Mouse (Mus musculus) spleen, adult 12 weeks (tissue): ENCODE measurements around the gene Dctn3.
"Not testable (repeated sequence)": the region's sequence is repeated elsewhere in the genome, so short reads cannot be mapped to it uniquely, and the experiment has no call there.

Experiments used
- DNase-seq: peaks from one replicate; pipeline ENCODE4 v3.0.0; 2022; ENCODE audit warnings: low spot score

Gene Dctn3

DNA sequence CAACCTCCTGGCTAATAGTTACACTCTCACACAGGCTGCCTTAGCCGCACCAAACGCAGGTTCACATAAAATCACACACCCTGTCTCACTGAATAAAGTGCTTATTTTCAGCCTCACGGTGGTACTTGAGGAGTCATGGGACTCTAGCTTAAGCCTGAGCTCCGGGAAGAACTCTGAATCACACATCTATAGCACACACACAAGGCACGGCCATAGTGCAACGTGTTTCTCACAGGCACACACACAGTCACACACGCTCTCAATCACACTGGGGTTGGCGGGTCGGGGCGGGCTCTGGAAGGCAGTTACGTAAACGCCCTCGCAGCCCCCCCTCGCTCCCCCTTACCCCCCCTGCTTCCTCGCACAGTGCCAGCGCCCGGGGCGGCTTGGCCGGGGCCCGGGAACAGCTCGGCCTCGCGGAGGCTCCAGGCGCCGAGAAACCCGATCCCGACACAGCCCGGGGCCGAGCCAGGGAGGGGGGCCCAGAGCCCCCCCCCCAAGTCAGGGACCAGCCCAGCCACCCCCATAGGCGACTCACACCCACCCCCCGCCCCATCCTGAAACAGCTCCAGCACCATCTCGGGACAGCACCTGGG, 24.5 kb downstream of the Dctn3 start:
- not testable (repeated sequence) for DNase-seq

DNA sequence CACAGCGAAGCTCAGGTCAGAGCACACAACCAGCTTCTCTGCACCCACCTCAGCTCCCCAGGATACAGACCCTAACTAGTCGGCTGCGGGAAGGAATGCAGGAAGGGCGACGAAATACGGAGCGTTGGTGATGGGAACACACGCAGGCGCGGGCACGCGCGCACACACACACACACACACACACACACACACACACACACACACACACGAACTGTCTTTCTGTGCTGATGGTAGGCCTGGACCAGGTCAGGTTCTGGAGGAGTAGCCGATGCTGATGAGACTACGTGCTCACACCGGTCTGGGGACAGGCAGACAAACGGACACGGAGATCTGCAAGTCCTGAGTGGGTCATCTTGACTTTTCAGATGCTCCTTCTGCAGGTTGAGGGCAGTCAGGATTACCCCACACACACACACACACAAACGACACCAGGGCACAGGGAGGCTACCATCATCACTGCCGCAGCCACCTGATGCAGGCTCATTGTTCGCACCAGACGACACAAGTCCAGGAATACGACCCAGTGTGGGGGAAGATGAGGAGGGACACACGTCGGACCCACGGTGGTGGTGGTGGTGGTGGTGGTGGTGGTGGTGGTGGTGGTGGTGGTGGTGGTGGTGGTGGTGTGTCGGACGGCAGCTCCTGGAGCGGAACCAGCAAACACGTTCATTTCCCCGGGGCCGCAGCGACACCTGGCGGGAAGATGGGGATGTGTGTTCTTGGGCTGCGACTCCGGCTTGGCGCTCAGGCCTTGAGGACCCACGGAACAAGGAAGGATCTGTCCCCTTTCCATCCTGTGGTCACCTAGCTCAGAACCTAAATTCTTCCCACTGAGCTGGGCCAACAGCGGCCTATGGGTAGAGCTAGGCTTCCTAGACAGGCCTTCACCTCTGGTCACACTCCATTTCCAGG, 25.8 kb downstream of the Dctn3 start, which contains the start of gene Cntfr:
Gene Cntfr, minus strand, starts transcription at position 160 of the 912 bp plus-strand sequence.
- peak; percentile 48 for DNase-seq

DNA sequence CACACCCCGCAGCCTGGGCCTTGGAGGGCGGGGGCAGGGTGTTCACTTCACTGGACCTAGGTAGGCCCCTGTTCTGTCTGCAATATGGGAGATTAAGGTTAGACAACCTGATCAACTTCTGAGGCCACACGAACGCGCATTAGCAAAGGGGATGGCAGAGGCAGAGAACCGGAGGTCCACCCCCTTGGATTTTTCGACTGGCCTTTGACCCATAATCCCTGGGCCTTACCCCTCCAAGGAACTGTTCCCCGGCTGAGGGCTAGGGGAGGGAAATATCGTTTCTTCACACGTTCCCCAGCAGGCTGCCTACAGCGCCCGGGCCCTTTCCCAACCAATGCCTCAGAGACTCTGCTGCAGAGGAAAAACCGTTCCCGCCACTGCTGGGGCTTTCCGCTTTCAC, 26.5 kb downstream of the Dctn3 start:
- not testable (repeated sequence) for DNase-seq

DNA sequence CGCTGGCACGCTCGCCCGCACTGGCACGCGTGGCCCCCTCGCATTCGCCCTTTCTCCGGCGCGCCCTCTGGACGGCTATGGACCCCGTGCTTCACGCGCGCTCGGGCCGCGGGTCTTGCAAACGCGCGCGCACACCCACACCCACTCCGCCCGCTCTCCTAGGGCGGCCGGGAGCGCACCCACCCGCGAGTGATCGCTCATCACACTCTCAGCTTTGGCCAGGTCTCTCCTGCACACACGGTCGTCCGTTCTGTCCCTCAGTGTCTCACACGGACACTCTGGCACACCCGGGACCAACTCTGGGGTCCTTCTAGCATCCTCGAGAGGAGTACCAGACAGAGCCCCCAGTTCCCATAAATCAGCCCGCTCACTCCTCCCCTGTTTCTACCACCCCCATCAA, 27.2 kb downstream of the Dctn3 start:
- not testable (repeated sequence) for DNase-seq

DNA sequence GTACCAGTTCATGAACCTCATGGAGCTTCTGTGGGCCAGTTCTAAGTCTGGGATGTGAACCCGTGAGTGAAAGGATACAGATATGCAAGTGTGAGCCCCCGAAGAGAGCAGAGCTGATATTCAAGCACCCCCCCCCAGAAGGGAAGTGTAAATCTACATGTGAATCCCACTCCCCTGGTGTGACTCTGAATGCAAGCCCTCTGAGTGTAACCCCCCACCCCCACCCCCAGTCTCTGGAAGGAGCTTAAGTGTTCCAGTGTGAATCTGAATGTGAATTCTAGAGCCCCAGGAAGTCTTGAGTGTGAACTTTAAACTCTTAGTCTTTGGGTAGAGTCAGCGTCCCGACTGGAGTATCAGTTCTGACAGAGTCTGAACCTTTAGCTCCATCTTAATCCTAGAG, 29.5 kb downstream of the Dctn3 start:
- not testable (repeated sequence) for DNase-seq

DNA sequence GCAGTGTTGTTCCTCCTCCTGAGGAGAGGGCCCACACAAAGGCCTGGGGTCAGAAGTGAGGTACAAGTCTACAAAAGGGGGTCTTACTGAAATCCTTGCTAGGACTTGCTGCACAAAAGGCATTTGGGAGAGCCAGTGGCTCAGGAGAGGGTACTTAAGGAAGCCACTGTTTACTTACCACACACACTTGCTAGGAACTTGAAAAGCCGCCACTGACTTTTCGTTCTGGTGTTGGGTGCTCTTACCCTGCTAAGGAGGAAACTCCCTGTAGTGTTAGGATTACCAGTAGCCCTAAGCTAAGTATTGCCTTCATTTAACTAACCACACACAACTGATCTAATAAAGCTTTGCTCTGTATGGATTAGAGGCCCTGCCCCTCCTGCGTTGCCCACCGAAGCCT, 33.0 kb downstream of the Dctn3 start:
- not testable (repeated sequence) for DNase-seq

DNA sequence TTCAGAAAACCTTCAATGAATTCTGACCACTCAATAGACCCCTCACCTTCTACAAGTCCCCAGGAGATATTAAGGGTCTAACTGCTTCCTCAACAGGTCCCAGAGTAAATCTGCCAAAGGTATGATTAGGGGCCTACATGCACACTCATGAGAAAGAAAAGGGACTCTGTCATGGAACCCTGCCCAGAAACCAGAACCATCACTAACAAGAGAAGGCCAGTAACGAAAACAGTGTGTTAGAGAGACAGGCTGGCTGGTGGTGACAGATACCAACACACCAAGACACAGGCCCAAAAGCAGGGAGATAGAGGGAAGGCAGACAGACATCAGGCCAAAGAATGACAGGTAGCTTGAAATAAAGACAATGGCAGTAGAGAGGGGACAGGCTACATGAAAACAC, 34.4 kb downstream of the Dctn3 start:
- not testable (repeated sequence) for DNase-seq

DNA sequence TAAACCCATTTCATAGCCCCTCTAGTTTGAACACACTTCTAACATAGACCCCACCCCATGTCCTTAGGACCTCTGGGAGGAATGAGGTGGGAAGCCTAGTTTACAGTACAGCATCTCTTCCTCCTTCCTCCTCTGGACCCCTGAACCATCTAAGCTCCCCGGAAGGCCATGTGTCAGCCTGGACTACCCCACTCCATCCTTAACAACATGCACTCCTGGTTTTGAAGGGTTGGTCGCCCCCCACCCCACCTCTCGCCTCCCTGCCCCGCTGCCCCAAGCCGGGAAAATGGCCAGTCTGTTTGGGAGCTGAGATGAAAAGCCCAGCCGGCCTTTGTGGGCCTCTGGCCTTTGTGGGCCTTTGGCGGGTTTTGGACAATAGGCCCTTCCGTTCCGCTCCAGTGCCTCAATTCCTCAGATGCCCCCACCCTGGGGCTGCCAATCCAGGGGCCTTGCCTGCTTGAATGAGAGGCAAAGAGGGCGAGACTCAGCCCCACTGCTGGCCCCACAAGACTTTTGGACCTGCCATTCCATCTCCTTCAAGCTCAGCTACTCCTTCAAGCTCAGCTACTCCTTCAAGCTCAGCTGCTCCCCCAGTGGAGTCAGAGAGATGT, 37.0 kb downstream of the Dctn3 start:
- DNase-seq: not testable (repeated sequence)

DNA sequence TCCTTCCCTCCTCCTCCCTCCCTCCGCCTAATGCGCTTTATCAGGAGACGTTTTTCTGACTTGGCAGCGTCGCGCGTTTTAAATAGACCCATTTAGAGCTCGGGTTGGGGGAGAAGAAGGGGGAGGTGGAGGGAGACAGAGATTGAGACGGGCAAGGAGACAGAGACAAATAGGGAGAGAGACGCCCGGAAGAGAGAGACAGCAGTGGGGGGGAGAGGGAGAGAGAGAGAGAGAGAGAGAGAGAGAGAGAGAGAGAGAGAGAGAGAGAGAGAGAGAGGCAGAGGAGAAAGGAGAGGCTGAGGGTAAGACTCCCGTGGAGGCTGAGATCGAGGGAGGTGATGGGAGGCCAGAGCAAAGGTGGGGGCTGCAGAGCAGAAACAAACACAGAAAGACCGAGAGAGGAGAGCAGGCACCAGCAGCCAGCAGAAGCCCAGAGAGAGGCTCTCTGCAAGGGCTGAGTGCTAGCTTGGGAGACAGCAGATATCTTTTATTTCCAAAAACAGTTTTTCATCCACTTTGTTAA, 38.0 kb downstream of the Dctn3 start:
- DNase-seq: not testable (repeated sequence)

DNA sequence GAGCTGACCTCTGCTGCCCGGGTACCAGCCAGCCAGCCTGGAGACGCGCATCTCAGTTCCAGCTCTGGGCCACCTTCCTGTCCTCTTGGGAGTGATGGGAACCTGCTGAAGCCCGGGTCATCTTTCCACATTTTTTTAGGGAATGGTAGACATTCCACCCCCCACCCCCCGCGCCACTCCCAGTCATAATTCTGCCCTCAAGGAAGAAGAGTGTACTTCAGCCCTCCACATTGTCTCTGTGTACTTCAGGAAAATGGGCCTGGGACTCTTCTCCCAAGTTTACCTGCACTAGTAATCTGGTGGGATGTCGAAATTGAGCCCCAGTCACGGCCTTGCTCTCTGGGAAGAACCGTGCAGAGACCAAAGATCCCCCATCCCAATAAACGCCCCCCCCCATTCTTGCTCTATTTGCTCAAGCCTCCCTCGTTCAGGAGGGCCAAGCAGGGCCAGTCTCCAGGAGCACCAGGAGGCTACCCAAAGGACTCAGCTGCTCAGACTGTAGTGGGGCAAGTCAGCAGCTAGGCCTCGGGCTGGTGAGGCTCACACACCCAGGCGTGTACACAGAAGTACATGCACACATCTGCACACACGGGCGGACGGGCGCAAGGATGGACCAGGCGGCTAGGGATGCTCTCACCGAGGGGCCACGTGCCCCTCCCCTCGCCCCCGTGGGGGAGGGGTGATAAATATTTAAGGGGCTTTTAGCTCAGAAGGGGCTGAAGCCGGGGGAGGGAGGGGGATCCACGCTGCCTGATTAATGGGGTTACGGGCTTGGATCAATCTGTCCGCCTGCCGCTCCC, 38.6 kb downstream of the Dctn3 start:
- DNase-seq: not testable (repeated sequence)

DNA sequence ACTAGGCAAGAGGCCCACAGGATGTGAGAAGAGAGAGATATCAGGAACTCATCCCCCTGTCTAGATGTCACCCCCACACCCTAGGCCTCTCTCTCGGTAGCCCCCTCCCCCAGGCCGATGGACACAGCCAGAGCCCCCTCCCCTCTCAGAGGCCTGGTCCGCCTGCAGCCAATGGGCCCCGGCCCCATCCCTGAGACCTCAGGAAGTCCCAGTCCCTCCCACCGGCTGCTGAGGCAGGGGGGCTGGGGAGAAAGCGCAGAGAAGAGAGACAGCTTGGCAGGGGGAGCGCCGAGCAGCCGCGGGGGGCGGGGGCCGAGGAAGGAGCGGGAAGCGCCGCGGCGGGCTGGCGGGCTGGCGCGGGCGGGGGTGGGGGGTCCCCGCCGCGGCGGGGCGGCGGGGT, 39.7 kb downstream of the Dctn3 start:
- not testable (repeated sequence) for DNase-seq

DNA sequence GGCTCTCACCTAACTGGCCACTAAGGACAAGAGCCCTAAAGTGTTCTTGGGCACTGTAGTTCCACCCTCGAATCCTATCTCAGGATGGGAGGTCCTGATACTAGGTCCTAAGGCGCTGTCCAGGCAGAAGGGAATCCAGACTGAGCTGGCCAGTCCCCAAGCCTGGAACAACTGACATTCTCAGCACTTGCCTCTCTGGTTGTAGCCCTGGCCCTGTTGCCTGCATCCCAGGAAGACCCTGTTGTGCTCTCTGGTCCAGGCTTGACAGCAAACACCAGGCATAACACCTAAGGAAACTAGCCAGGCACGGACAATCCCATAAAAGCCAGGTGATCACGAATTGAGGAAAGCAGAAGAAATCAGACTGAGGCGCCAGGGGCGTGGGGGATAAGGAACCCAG, 40.2 kb downstream of the Dctn3 start:
- DNase-seq: no peak

DNA sequence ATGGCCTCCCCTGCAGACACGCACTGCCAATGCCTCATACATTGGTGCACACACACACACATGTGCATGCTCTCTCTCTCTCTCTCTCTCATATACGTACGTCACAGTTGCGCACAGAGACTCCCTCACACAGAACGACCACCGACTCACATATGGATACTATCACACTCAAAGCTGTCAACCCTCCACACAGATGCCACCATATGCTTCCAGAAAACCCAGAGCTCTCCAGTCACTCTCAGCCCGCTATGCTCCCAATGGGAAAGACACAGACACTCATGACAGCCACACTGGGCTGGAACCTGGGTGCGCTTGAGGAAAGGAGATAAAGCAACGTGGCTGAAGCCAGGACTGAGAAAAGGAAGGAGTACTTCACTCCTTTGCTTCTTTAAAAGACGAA, 41.0 kb downstream of the Dctn3 start:
- no peak for DNase-seq

DNA sequence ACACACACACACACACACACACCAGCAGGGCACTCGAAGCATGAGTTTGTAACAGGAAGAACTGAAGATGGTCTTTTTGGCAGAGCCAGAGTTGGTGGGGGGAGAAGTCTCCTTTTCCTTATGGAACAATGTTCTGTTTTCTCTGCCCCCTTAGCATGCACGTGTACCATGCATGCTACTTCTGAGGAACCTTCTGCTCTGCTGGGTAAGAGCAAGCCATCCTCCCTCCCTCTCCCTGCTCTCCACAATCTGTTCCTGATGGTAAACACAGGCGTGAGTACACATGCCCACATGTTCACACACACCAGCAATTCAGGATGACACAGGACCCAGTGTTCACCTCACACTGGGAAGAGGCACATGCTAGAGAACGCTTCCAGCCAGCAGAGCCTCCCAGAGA, 41.8 kb downstream of the Dctn3 start:
- DNase-seq: no peak

DNA sequence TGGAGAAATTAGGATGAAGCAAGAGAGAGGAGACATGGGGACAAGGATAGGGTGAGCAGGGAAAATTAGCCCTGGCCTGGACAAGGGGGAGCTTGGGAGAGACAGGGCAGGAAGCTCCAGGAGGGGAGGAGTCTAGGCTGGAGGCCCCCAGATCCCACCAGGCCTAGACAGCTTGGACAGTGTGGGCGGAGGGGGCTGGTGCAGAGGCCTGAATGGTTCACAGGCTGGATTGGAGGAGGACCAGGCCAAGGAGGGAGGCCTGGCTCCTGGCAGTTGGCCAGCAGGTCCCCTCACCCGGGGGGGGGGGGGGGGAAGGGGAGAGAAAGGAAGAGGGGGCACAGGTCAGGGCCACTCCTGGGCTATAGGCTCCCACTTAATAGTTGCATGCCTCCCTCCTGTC, 43.7 kb downstream of the Dctn3 start:
- no peak for DNase-seq

DNA sequence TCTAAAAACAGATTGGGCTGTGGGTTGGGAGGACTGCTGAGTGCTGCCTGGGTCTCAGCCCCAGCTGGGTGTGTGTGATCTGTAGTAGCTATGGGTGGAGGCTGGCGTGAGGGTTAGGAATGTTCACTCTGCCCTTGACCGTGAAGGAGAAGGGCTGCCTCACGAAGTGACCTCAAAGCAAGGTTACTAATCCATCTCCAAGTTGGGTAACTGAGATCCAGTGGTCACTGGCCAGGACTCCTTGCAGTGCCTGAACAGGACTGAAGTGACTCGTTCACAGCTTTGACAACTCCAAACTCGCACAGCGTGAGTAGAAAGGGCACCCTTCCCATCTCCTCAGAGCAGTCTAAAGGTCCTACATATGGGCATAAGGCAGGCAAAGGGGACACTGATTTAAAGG, 44.1 kb downstream of the Dctn3 start:
- DNase-seq: no peak

DNA sequence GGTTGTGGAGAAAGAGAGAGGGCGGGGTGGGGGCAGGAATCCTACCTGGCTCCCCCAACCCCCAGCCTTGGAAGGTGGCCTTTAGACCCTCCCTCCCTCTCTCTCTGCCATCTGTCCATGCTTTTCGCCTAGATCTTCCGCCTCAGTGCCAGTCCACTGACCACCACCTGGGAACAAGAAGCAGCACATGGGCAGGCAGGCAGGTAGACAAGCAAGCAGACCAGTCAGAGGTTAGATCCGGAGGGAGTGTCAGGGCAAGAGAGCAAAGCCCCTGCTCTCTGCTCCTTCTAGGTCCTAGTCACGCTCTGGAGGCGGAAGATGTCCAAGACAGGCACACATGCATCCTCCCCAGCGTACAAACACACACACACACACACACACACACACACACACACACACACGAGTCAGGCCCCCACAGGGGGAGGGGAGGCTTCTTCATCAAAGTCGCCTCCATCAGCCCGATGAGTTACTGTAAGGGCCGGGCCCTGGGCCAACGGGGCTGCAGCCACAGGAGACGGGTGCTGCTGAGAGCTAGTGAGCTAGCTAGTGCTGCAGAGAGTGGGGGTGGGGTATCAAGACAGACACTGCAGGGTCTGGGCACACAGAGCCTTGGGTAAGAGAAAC, 45.9 kb downstream of the Dctn3 start:
- no peak for DNase-seq

DNA sequence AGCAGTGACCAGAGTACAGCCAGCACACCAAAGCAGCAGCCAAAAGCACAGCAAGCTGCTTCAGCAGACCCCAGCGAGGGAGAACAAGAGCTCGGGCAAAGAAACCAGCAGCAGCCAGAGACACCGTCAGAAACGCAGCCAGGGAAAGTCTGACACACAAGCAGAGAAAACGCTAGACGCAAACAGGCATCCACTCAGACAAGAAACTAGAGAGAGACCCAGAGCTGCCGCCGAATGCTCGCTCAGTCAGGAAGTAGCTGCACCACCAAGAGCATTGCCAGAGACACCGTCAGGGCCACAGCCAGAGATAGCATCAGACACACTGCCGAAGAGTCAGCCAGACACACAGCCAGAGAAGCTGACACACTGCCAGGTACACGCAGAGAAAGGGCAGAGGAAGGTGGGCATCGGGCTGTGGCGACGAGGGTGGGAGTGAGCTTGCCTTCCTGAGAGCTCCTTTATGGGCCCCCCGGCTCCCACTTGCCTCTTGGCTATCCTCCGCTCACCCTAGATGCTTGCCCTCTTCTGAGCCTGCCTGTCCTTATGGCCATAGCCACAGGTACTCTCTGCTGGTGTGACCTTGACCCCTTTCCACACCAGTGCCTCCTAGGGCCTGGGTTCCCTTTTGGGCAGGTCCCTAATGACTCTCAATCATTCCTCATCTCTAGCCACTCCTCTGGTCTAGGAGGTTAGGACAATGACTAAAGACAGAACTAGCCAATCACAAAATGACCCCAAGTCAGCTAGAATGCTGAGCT, 46.5 kb downstream of the Dctn3 start:
- no peak for DNase-seq

DNA sequence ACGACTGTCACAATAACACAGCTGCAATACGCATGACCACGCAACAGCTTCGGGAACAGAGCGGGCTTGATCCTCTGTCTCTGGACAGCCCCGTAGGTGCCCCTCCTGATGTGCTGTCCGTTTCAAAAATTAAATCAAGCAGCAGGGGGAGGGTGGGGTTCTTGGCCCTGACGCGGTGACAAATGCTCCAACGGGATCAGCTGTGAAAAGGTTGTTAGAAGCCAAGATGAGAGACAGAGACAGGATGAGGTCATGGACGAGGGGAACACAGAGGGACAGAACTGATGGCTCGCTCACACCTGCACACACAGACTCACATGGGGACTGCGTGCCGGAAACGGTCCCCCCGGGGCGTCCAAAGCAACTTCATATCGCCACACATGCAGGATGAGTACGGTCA, 49.8 kb downstream of the Dctn3 start:
- DNase-seq: no peak

DNA sequence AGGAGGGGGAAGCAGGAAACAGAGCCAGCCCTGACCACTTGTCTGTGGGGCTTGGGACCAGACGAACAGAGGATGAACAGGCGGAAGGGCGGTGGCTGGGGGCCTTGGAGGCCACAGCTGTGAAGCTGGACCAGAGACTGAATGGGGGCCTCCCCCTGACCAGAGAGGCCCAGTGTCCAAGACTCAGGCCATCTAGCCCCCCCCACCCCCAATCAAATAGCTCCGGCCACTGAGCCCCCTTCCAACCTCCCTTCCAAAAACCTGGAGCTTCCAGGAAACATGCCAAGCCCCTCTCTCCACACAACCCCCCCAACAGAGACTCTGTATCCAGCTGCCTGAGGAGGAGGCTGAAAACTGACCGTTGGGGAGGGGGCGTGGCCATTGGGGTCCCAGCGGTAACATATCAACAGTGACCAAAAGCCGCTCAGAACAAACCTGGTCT, 50.4 kb downstream of the Dctn3 start:
- no peak for DNase-seq
